Mouse (Mus musculus) spleen, adult 2 months (tissue): ENCODE results near the gene Mpzl3. TPM values are rescaled to one million over a fixed set of nuclear protein-coding genes. Genes with fewer than 3 reads are reported as not detected.

Experiments used
- DNase-seq, 2 experiments: peaks; one replicate each; pipeline versions ENCODE4 v3.0.0 to v3.0.0-alpha.2; 2012 to 2021; ENCODE audit warnings: low spot score in 2 of 2, low read depth in 1 of 2
- H3K27ac ChIP-seq: fragments of 200-500 bp; 2 replicates; pipeline ENCODE4 v1.5.1; 2012; ENCODE audit warnings: low read length, inconsistent platforms; ENCODE audit not compliant: insufficient read depth
- H3K27me3 ChIP-seq: fragments of 200-500 bp; 2 replicates; pipeline ENCODE4 v1.6.1; 2012; ENCODE audit warnings: mild to moderate bottlenecking, moderate library complexity, low read length, inconsistent platforms; ENCODE audit not compliant: control insufficient read depth, insufficient read depth
- H3K36me3 ChIP-seq: fragments of 200-500 bp; 2 replicates; pipeline ENCODE4 v1.6.1; 2012; ENCODE audit warnings: mild to moderate bottlenecking, low read length, inconsistent platforms; ENCODE audit not compliant: control insufficient read depth, insufficient read depth
- H3K4me1 ChIP-seq: fragments of 200-500 bp; 2 replicates; pipeline ENCODE4 v1.6.1; 2011; ENCODE audit warnings: inconsistent platforms; ENCODE audit not compliant: control insufficient read depth, insufficient read depth, insufficient read length
- H3K4me3 ChIP-seq: fragments of 200-500 bp; 2 replicates; pipeline ENCODE4 v1.5.1; 2011; ENCODE audit warnings: mild to moderate bottlenecking, inconsistent platforms; ENCODE audit not compliant: insufficient read depth, insufficient read length; ENCODE audit errors: extremely low read depth
- CTCF ChIP-seq: fragments of 200-500 bp; IDR thresholded peaks from 2 replicates; pipeline ENCODE4 v1.5.1; 2011; ENCODE audit warnings: mild to moderate bottlenecking, inconsistent platforms; ENCODE audit not compliant: insufficient read depth, insufficient read length, insufficient replicate concordance; ENCODE audit errors: extremely low read depth
- POLR2A ChIP-seq: fragments of 200-500 bp; IDR thresholded peaks from 2 replicates; pipeline ENCODE4 v1.6.1; 2011; ENCODE audit warnings: low read depth, low read length, inconsistent platforms
- WGBS: fragments of 180-500 bp; shearing (Covaris S2); methylation state at CpG from one replicate; pipeline ENCODE4 v1.1.7; 2018; 5-methylcytosine and 5-hydroxymethylcytosine counted together
- polyA plus RNA-seq: library from polyadenylated mRNA; depleted of rRNA; stranded (reverse); fragments of >200 nt; gene quantifications from 2 replicates; pipeline ENCODE4 v1.2.3, GENCODE M21; 2012

The Mpzl3 gene
- polyA plus RNA-seq, 1 experiment, result 1.7 TPM

GRCm38 (mm10) chr9:45116819-45117218 lies 61.8 kb downstream of the Mpzl3 start:
- Histone ChIP-seq H3K27me3 (no peaks in the 10 kb centered on the region), H3K4me1 (peaks cover 3% of the 10 kb centered on the region; the same call in 1 of the 2 replicates), H3K36me3 (no peaks in the 10 kb centered on the region), H3K27ac (peak overlapping the region; percentile 22; the same call in 1 of the 2 replicates), H3K4me3 (no peak overlapping the region)
- no peak for TF ChIP-seq CTCF
- no peak for TF ChIP-seq POLR2A
- DNase-seq, result peak in 1 of 2 experiments; percentile 58
- 15% methylated on average over 9 of the region's 9 CpGs for WGBS

- Histone ChIP-seq H3K4me1 (peaks cover 7% of the 10 kb centered on the region; the same call in 1 of the 2 replicates), H3K27me3 (no peaks in the 10 kb centered on the region), H3K4me3 (no peak within 1 kb of the TSS; the same call in 1 of the 2 replicates), H3K36me3 (no peaks in the 10 kb centered on the region), H3K27ac (peak within 1 kb of the TSS; percentile 22; the same call in 1 of the 2 replicates)
- TF ChIP-seq CTCF (no peak), POLR2A (no peak)
- no peak for DNase-seq
- WGBS, result 7% methylated on average over 13 of the region's 13 CpGs
Observed at GRCm38 (mm10) chr9:45117741-45118431, 62.9 kb downstream of the Mpzl3 start, which contains the start of gene Scn2b. Scn2b (plus strand) TSS chr9:45117782.

DNA sequence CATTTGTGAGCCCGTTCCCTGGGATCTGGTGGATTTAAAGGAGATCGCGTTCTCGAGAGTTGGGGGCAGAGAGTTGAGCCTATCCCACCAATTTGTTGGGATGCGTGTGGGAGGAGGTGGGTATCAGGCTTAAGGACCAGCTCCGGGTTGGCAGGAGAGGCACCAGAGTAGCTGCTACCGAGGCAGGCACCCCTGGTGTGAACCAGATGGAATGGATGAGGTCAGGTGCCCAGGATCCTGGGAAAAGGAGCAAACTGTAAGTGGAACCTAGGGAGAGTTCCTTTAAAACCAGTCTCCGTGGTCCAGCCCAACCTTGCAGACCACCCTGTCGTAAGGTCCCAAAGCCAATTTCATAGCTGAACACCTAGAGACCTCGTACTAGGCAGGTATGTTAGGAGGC lies 63.6 kb downstream of the Mpzl3 start:
- DNase-seq, result no peak
- H3K4me3 ChIP-seq, result no peak overlapping the region
- TF ChIP-seq POLR2A, result no peak
- TF ChIP-seq CTCF, result no peak
- WGBS, result 56% methylated on average over 10 of the region's 10 CpGs
- H3K4me1 ChIP-seq, result peaks cover 7% of the 10 kb centered on the region; the same call in 1 of the 2 replicates
- no peaks in the 10 kb centered on the region for H3K27me3 ChIP-seq
- no peak overlapping the region for H3K27ac ChIP-seq
- H3K36me3 ChIP-seq, result no peaks in the 10 kb centered on the region

DNA sequence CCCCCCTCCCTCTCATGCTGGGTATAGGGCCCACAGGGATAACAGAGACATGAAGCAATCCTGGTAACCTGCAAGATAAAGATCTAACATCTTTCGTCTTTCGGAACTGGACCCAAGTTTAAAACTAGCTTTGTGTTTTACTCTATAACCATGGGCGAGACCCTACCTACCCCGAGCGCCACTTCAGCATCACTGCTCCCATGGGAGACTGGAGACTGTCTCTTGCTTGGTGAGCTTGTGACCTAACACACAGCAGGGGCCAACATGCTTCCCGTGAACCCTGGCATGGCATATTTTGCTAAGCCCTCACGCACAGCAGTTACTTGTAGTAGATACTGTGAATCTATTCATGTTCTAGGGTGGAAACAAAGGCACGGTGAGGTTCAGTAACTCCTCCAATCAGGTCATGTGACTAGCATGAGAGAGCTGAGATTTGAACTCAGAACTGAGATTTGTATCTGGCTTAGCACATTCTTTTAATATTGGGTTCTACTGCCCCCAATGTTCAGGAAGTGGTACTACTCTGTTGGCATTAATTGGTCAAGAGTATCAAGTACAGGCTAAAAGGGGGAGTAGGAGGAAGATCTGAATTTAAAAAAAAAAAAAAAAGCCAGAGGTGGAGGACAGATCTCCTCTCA lies 64.4 kb downstream of the Mpzl3 start:
- no peaks in the 10 kb centered on the region for H3K27me3 ChIP-seq
- H3K36me3 ChIP-seq, result no peaks in the 10 kb centered on the region
- 86% methylated on average over 8 of the region's 8 CpGs for WGBS
- TF ChIP-seq POLR2A, result no peak
- no peak for TF ChIP-seq CTCF
- no peak for DNase-seq
- H3K4me1 ChIP-seq, result peaks cover 7% of the 10 kb centered on the region; the same call in 1 of the 2 replicates
- H3K4me3 ChIP-seq, result no peak overlapping the region
- H3K27ac ChIP-seq, result no peak overlapping the region

DNA sequence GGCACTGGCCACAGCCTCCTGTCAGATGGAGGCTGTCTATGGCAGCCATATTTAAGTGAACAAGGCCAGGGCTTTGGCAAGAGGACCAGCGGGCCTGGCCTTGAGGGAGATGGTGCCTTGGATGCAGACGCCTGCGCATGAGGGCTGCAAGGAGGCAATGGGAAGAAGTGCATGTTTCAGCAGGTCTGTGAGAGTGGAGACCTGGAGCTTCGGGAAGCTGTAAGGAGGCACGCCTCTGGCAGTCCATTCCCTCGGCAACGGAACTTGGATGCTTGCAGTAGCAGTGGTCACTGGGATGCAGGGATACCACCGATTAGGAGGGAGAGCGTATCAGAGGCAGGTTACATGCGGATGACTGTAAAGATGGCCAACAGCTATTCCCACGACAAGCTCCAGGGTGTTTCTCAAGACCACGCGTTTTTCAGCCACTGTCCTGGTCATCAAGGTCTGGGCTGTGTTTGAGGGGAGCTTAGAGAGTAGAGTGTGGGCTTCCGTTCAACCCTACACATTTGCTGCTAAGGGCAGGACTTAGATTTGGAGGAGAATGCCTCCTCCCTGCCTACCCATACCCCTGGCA lies 65.1 kb downstream of the Mpzl3 start:
- DNase-seq, result no peak
- 92% methylated on average over 14 of the region's 14 CpGs for WGBS
- H3K27me3 ChIP-seq, result no peaks in the 10 kb centered on the region
- H3K4me1 ChIP-seq, result peaks cover 7% of the 10 kb centered on the region; the same call in 1 of the 2 replicates
- H3K36me3 ChIP-seq, result no peaks in the 10 kb centered on the region
- no peak for TF ChIP-seq CTCF
- H3K4me3 ChIP-seq, result no peak overlapping the region
- no peak overlapping the region for H3K27ac ChIP-seq

GRCm38 (mm10) chr9:45120567-45120966 lies 65.6 kb downstream of the Mpzl3 start:
- Histone ChIP-seq H3K4me3 (no peak overlapping the region), H3K27me3 (no peaks in the 10 kb centered on the region), H3K27ac (no peak overlapping the region), H3K4me1 (peaks cover 7% of the 10 kb centered on the region; the same call in 1 of the 2 replicates), H3K36me3 (no peaks in the 10 kb centered on the region)
- DNase-seq, result no peak
- 81% methylated on average over 6 of the region's 6 CpGs for whole genome bisulfite sequencing
- TF ChIP-seq CTCF (no peak), POLR2A (no peak)

- no peaks in the 10 kb centered on the region for H3K27me3 ChIP-seq
- no peak overlapping the region for H3K4me3 ChIP-seq
- no peak for DNase-seq
- no peaks in the 10 kb centered on the region for H3K36me3 ChIP-seq
- peaks cover 7% of the 10 kb centered on the region; the same call in 1 of the 2 replicates for H3K4me1 ChIP-seq
- no peak overlapping the region for H3K27ac ChIP-seq
- 26% methylated on average over 6 of the region's 6 CpGs for WGBS
- TF ChIP-seq CTCF (no peak), POLR2A (no peak)
Observed at GRCm38 (mm10) chr9:45121001-45121400, 66.0 kb downstream of the Mpzl3 start.
